Comparison of ENCODE assay signal across 16 mouse cellular contexts in the genomic region with DNA sequence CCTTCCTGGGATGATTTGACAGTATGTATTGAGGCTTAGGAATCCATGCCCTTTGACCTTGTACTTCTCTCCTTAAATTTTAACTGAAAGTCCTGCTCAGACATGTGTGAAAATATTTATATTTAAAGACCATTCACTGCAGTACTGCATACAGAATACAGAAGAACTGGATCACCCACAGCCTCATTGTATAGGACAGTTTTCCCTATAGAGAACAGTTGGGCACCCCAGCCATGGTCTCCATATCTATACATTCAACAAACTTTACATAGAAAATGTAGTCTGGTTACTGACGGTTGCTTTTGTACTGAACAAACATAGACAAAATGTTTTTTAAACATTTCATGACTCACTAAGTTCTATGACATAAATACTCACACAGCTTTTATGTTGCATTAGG.
"Had no signal": no experiment of that assay in that cellular context is flagged by ENCODE, and none has a peak within 500 bp of the region (broad histone marks: within the 10 kb centered on the region; RNA-seq: fewer than 3 reads in every experiment).

No protein-coding gene starts in this region.

- H3K27ac ChIP-seq: neural tube, embryonic 13.5 days; neural tube, embryonic 15.5 days; stomach, embryonic 15.5 days; stomach, postnatal 0 days had no signal

- H3K4me3 ChIP-seq: neural tube, embryonic 13.5 days; neural tube, embryonic 15.5 days; stomach, embryonic 15.5 days had no signal

- H3K4me1 ChIP-seq: stomach, embryonic 15.5 days had no signal

- H3K4me2 ChIP-seq: neural tube, embryonic 13.5 days; neural tube, embryonic 15.5 days; stomach, embryonic 15.5 days had no signal

- H3K9me3 ChIP-seq: neural tube, embryonic 13.5 days; neural tube, embryonic 15.5 days; stomach, embryonic 15.5 days had no signal

- DNase-seq: retina, postnatal 1 day; right cerebral cortex, adult 18-20 months; right cerebral cortex, postnatal 14 days; right cerebral cortex, postnatal 25 days; right cerebral cortex, postnatal 4 days; spleen, adult 18-20 months; thymus, adult 18-20 months; thymus, adult 2 months; thymus, postnatal 14 days; thymus, postnatal 25 days; thymus, postnatal 36 days; thymus, postnatal 4 days had no signal

- H3K27me3 ChIP-seq: neural tube, embryonic 13.5 days; neural tube, embryonic 15.5 days; stomach, embryonic 15.5 days had no signal

- H3K9ac ChIP-seq: neural tube, embryonic 13.5 days; neural tube, embryonic 15.5 days; stomach, embryonic 15.5 days had no signal

- H3K36me3 ChIP-seq: neural tube, embryonic 13.5 days; neural tube, embryonic 15.5 days; stomach, embryonic 15.5 days had no signal
